Mouse (Mus musculus) embryonic fibroblast, embryonic 13.5 days (primary cell): ENCODE data around the gene Gm10322.

ENCODE experiments used
- CTCF ChIP-seq: IDR thresholded peaks from 2 replicates; pipeline ENCODE4 v1.5.1; 2011; ENCODE audit warnings: mild to moderate bottlenecking, control low read depth, low read length, moderate library complexity, borderline replicate concordance; ENCODE audit not compliant: insufficient read depth
- POLR2A ChIP-seq: IDR thresholded peaks from 2 replicates; pipeline ENCODE4 v1.6.1; 2011; ENCODE audit warnings: low read depth, mild to moderate bottlenecking, control low read depth, low read length, moderate library complexity

DNA sequence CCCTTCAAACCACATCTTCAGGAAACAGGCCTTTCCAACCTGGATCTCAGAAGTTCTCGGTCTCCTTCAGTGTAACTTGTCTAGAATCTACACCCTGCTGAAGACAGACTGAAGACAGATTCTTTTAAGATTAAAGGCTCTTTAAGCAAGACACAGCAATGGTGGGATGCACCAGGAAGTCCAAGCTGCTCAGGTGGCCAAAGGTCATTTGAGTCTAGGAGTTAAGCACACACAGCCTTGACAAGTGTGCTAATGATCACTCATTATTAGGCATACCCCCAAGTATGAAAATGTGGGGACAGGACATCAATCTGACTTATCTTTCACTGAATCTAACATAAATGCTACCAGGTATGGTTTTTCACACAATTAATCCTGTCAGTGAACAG, 46.4 kb upstream of the Gm10322 start:
- no peak for TF ChIP-seq CTCF
- TF ChIP-seq POLR2A: no peak
